Mouse (Mus musculus) liver, adult (tissue): ENCODE data around the gene Rfx8.

Source experiments
- GATA4 ChIP-seq: IDR thresholded peaks from 2 replicates; pipeline ENCODE4 v1.6.1; 2014; ENCODE audit warnings: mild to moderate bottlenecking, low read length; ENCODE audit not compliant: insufficient replicate concordance

Gene Rfx8

GRCm38 (mm10) chr1:39672362-39673105 lies 48.3 kb downstream of the Rfx8 start:
- no peak for TF ChIP-seq GATA4

- no peak for TF ChIP-seq GATA4
Observed at GRCm38 (mm10) chr1:39670211-39670935, 50.4 kb downstream of the Rfx8 start.

- TF ChIP-seq GATA4, result no peak
Observed at GRCm38 (mm10) chr1:39666751-39667252, 54.0 kb downstream of the Rfx8 start.

GRCm38 (mm10) chr1:39664039-39664625 lies 56.7 kb downstream of the Rfx8 start:
- no peak for TF ChIP-seq GATA4

- no peak for TF ChIP-seq GATA4
Observed at GRCm38 (mm10) chr1:39663050-39663449, 57.7 kb downstream of the Rfx8 start.

- no peak for TF ChIP-seq GATA4
Observed at GRCm38 (mm10) chr1:39656976-39657529, 63.7 kb downstream of the Rfx8 start.

GRCm38 (mm10) chr1:39653028-39653427 lies 67.8 kb downstream of the Rfx8 start:
- TF ChIP-seq GATA4, result no peak

GRCm38 (mm10) chr1:39651241-39651548 lies 69.6 kb downstream of the Rfx8 start, which contains the start of gene Creg2:
Gene Creg2, minus strand, starts transcription at chr1:39651474.
- no peak for TF ChIP-seq GATA4

GRCm38 (mm10) chr1:39650435-39651240 lies 70.2 kb downstream of the Rfx8 start:
- TF ChIP-seq GATA4, result no peak

- no peak for TF ChIP-seq GATA4
Observed at GRCm38 (mm10) chr1:39649691-39650434, 70.9 kb downstream of the Rfx8 start.

- no peak for TF ChIP-seq GATA4
Observed at GRCm38 (mm10) chr1:39648584-39648983, 72.2 kb downstream of the Rfx8 start.

- no peak for TF ChIP-seq GATA4
Observed at GRCm38 (mm10) chr1:39645905-39646759, 74.7 kb downstream of the Rfx8 start.

GRCm38 (mm10) chr1:39644333-39644732 lies 76.5 kb downstream of the Rfx8 start:
- no peak for TF ChIP-seq GATA4

- TF ChIP-seq GATA4, result no peak
Observed at GRCm38 (mm10) chr1:39641667-39642066, 79.1 kb downstream of the Rfx8 start.

- no peak for TF ChIP-seq GATA4
Observed at GRCm38 (mm10) chr1:39637139-39637538, 83.7 kb downstream of the Rfx8 start.
